Mouse (Mus musculus) small intestine, adult 2 months (tissue): ENCODE results near the gene Cep89. TPM values are rescaled to one million over a fixed set of nuclear protein-coding genes. Genes with fewer than 3 reads are reported as not detected.

Experiments used
- H3K27ac ChIP-seq: fragments of 200-500 bp; 2 replicates; pipeline ENCODE4 v1.5.1; 2012; ENCODE audit warnings: low read depth, low read length, control low read depth, inconsistent platforms; ENCODE audit not compliant: insufficient read depth
- H3K27me3 ChIP-seq: fragments of 200-500 bp; 2 replicates; pipeline ENCODE4 v1.6.1; 2012; ENCODE audit warnings: mild to moderate bottlenecking, moderate library complexity, low read length, inconsistent platforms; ENCODE audit not compliant: control insufficient read depth, insufficient read depth
- H3K36me3 ChIP-seq: fragments of 200-500 bp; 2 replicates; pipeline ENCODE4 v1.6.1; 2012; ENCODE audit warnings: mild to moderate bottlenecking, low read length, control low read depth, inconsistent platforms; ENCODE audit not compliant: control insufficient read depth, insufficient read depth
- H3K4me1 ChIP-seq: fragments of 200-500 bp; 2 replicates; pipeline ENCODE4 v1.6.1; 2012; ENCODE audit warnings: low read length, inconsistent platforms, mixed read lengths; ENCODE audit not compliant: control insufficient read depth, insufficient read depth, insufficient read length
- H3K4me3 ChIP-seq: fragments of 200-500 bp; 2 replicates; pipeline ENCODE4 v1.5.1; 2012; ENCODE audit warnings: low read depth, mild to moderate bottlenecking, control low read depth, inconsistent platforms, low read length, moderate library complexity
- CTCF ChIP-seq: fragments of 200-500 bp; IDR thresholded peaks from 2 replicates; pipeline ENCODE4 v1.5.1; 2012; ENCODE audit warnings: low read depth, mild to moderate bottlenecking, control low read depth, inconsistent platforms, low read length, moderate library complexity, mixed read lengths; ENCODE audit not compliant: insufficient replicate concordance, insufficient read length; ENCODE audit errors: extremely low read depth
- POLR2A ChIP-seq: fragments of 200-500 bp; IDR thresholded peaks from 2 replicates; pipeline ENCODE4 v1.6.1; 2012; ENCODE audit warnings: low read depth, mild to moderate bottlenecking, control low read depth, inconsistent platforms, low read length, moderate library complexity
- WGBS: fragments of 180-500 bp; shearing (Covaris S2); methylation state at CpG from one replicate; pipeline ENCODE4 v1.1.7; 2018; 5-methylcytosine and 5-hydroxymethylcytosine counted together
- polyA plus RNA-seq: library from polyadenylated mRNA; depleted of rRNA; stranded (reverse); fragments of >200 nt; gene quantifications from 2 replicates; pipeline ENCODE4 v1.2.3, GENCODE M21; 2012

Gene Cep89
- polyA plus RNA-seq, 1 experiment, result 10.1 TPM

DNA sequence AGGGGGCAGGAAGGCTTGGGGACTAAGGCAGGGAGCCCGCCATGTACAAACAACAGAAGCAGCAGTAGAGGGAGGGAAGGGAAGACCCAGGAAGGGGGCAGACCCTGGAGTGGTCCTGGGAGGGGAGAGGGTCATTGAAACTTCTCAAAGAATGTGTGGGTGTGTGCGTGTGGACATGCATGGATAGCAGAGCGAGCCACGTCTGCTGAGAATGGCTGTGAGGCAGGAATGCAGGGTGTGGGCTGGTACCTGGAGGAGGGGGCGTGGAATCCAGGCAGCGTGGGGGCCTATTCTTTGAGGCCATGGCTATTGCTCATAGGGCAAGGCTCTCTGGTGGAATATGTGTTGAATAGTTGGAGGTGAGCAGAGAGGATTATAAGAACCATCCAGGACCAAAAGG lies 8.1 kb upstream of the Cep89 start:
- Histone ChIP-seq H3K27ac (no peak overlapping the region), H3K36me3 (peaks cover 72% of the 10 kb centered on the region), H3K4me3 (no peak overlapping the region), H3K27me3 (no peaks in the 10 kb centered on the region), H3K4me1 (no peaks in the 10 kb centered on the region)
- 86% methylated on average over 6 of the region's 6 CpGs for WGBS
- TF ChIP-seq CTCF (no peak), POLR2A (no peak)

DNA sequence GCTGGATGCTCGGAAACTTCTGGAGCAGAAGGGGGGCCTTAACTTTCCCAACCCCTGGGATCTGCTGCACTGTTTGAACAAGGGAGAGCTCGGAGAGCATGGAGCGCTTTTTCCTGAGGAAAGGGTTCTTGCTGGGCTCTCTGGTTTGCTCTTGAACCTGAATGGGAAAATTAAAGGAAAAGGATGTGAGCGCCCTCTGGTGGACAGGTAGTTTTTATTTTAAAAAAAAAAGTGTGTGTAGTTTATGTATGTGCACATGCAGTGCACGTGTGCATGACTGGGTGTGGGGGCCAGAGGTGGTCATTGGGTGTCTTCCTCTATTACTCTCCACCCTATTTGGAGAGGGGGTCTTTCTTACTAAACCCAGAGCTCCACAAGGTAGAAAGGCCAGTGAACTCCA lies 3.9 kb upstream of the Cep89 start:
- no peak overlapping the region for H3K27ac ChIP-seq
- H3K27me3 ChIP-seq, result no peaks in the 10 kb centered on the region
- TF ChIP-seq CTCF (peak; percentile 47; the same call in 1 of the 2 replicates), POLR2A (no peak)
- H3K4me1 ChIP-seq, result peaks cover 4% of the 10 kb centered on the region
- 55% methylated on average over 5 of the region's 5 CpGs for WGBS
- peaks cover 47% of the 10 kb centered on the region for H3K36me3 ChIP-seq
- H3K4me3 ChIP-seq, result no peak overlapping the region

- Histone ChIP-seq H3K4me3 (peak overlapping the region; percentile 83), H3K27me3 (no peaks in the 10 kb centered on the region), H3K36me3 (peaks cover 23% of the 10 kb centered on the region), H3K4me1 (peaks cover 5% of the 10 kb centered on the region), H3K27ac (no peak overlapping the region)
- TF ChIP-seq POLR2A (no peak), CTCF (no peak)
- WGBS, result 5% methylated on average over 17 of the region's 17 CpGs
These were observed 940 bp upstream of the Cep89 start for GRCm38 (mm10) chr7:35395734-35396456.

GRCm38 (mm10) chr7:35401169-35401568 lies 4.3 kb downstream of the Cep89 start:
- H3K36me3 ChIP-seq, result peaks cover 8% of the 10 kb centered on the region
- 92% methylated on average over 4 of the region's 4 CpGs for WGBS
- no peak overlapping the region for H3K27ac ChIP-seq
- peaks cover 5% of the 10 kb centered on the region for H3K4me1 ChIP-seq
- no peaks in the 10 kb centered on the region for H3K27me3 ChIP-seq
- TF ChIP-seq CTCF (no peak), POLR2A (no peak)
- no peak overlapping the region for H3K4me3 ChIP-seq

- H3K36me3 ChIP-seq, result peaks cover 6% of the 10 kb centered on the region
- H3K27me3 ChIP-seq, result no peaks in the 10 kb centered on the region
- no peak for TF ChIP-seq POLR2A
- TF ChIP-seq CTCF, result no peak
- peaks cover 16% of the 10 kb centered on the region; the same call in 1 of the 2 replicates for H3K4me1 ChIP-seq
- H3K27ac ChIP-seq, result peak overlapping the region; percentile 75; the same call in 1 of the 2 replicates
- 76% methylated on average over 5 of the region's 5 CpGs for WGBS
- H3K4me3 ChIP-seq, result no peak overlapping the region
These were observed 18.4 kb downstream of the Cep89 start for GRCm38 (mm10) chr7:35415226-35415625.

DNA sequence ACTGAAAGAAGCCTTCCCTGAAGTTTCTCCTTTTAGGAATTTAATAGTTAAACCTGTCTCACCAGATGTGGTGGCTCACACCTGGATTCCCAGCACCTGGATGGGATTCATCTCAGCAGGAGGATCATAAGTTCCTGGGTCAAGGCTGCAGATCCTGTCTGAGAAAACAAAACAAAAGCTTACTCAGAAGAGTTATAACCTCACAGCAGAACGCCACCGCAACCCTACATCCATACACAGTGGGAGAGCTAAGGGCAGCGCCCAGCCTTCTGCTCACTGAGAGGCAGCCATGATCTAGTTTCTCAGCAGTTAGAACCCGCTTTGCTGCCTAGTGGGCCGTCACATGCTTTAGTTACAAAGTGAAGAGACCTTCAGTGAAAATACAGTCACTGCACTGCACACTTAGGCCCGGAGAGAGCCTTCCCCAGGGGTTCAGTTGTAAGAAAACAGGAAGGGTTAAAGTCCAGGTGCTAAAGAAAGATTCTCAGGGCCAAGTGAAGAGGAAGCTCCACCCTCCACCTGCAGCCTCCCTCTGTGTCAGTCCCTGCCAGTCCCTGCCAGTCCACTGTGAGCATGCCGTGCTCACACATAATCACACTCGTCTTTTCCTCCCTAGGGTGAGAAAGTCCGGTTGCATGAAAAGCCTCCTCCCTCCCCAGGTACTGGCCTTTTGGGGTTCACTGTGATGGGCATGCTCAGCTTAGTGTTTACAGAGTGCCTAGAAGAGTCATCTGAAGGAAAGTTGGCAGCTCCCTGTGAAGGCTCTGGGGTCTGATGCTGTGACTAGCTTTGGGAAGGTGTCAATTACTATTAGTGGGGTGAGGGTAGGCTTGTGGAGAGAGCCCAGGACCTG lies 19.2 kb downstream of the Cep89 start:
- H3K4me3 ChIP-seq, result 0 out of 2 replicates have a peak overlapping the region, but pooled peaks have one; percentile 12
- peaks cover 16% of the 10 kb centered on the region; the same call in 1 of the 2 replicates for H3K4me1 ChIP-seq
- 23% methylated on average over 9 of the region's 9 CpGs for WGBS
- no peak for TF ChIP-seq POLR2A
- TF ChIP-seq CTCF, result no peak
- no peaks in the 10 kb centered on the region for H3K27me3 ChIP-seq
- peak overlapping the region; percentile 75 for H3K27ac ChIP-seq
- H3K36me3 ChIP-seq, result peaks cover 8% of the 10 kb centered on the region

- peak overlapping the region; percentile 47; the same call in 1 of the 2 replicates for H3K27ac ChIP-seq
- WGBS, result 35% methylated on average over 5 of the region's 5 CpGs
These were observed 19.8 kb downstream of the Cep89 start for GRCm38 (mm10) chr7:35416654-35416948.

More at GRCm38 (mm10) chr7:35416654-35416948, 19.8 kb downstream of the Cep89 start:
- TF ChIP-seq POLR2A, result no peak
- TF ChIP-seq CTCF, result no peak
- Histone ChIP-seq H3K27me3 (no peaks in the 10 kb centered on the region), H3K36me3 (peaks cover 6% of the 10 kb centered on the region), H3K4me3 (no peak overlapping the region), H3K4me1 (peaks cover 16% of the 10 kb centered on the region; the same call in 1 of the 2 replicates)
